Mouse (Mus musculus) lung, adult 18-20 months (tissue): ENCODE results near the gene Mkks.
A peak's percentile ranks its signal among the peaks of the same experiment; 100 is the strongest.
"Not testable (repeated sequence)": the region's sequence is repeated elsewhere in the genome, so short reads cannot be mapped to it uniquely, and the experiment has no call there.

Source experiments
- DNase-seq, 2 experiments: peaks; one replicate each; pipeline ENCODE4 v3.0.0; 2022; ENCODE audit warnings: mixed read lengths in 2 of 2

Mkks gene

GRCm38 (mm10) chr2:136891068-136891950, at the start of gene Mkks, which contains the start of the genes Slx4ip and AL731706.1:
Mkks (minus strand) TSS chr2:136891389.
Slx4ip (plus strand) TSS chr2:136891218.
AL731706.1 (minus strand) TSS chr2:136891389.
- DNase-seq, result peak; percentile 100

- no peak for DNase-seq
Observed at GRCm38 (mm10) chr2:136938249-136938648, 47.1 kb upstream of the Mkks start.

- no peak for DNase-seq
Observed at GRCm38 (mm10) chr2:136936391-136937288, 45.5 kb upstream of the Mkks start.

DNA sequence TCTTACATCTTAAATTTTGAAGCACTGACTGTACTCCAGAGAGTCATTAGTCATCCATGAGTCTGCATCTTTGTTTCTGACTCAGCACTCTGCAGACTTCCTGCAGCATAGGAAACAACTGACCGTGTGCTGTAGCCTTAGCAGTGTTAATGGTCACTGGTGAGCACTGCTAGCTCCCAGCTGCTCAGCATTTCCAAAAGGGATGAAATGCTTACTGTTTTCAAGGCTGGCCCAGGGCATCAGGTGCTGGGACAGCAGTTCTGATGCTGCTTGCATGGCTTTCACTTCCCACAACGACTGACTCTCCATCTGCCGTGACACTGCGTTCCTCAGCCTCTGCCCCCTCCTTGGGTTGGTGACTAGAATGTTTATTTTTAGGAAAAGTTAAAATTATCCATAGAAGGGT, 29.8 kb upstream of the Mkks start:
- DNase-seq, result no peak

GRCm38 (mm10) chr2:136920257-136920993, 29.2 kb upstream of the Mkks start:
- DNase-seq, result no peak

- no peak for DNase-seq
Observed at GRCm38 (mm10) chr2:136919433-136919832, 28.2 kb upstream of the Mkks start.

GRCm38 (mm10) chr2:136914334-136914902, 23.2 kb upstream of the Mkks start:
- no peak for DNase-seq

GRCm38 (mm10) chr2:136913021-136913420, 21.8 kb upstream of the Mkks start:
- peak; percentile 20 to 45 for DNase-seq

DNA sequence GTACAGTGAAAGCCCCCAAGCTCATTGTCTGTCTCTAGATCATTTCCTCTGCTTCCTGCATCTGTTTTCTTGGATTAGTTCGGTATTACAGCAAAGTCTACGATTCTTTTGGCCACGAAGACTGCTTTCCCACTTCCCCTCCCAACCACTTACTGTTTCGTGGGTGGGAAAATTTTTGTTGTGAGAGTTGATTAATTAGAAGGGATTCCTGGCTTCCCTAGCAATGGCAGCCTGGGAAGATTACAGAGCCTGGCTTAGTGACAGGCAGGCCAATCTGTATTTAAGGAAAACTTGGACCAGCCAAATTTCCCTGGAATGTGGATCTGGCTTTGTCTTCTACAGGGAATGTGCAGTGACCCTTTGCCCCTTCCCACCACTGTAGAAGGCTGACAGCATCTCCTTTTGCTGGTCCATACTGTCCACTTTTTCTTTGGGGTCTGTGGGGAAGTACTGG, 20.8 kb upstream of the Mkks start:
- DNase-seq, result no peak

DNA sequence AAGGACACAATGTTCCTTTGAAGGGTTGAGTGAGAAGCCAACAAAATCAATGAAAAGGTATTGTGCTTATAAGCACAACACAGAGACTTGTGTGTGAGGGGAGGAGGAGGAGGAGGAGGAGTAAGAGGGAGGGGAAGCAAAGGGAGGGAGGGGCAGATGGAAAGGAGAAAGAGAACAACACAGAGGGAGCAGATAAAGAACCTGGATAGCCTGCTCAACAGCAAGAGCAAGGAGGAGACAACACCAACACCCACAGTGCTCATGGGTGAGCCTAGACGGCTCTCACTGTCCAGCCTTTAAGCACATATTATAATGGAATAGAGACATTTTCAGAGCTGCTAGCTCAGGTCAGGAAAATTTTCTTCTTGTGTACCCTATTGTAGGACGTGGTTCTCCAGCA, 18.1 kb upstream of the Mkks start:
- DNase-seq, result no peak

DNA sequence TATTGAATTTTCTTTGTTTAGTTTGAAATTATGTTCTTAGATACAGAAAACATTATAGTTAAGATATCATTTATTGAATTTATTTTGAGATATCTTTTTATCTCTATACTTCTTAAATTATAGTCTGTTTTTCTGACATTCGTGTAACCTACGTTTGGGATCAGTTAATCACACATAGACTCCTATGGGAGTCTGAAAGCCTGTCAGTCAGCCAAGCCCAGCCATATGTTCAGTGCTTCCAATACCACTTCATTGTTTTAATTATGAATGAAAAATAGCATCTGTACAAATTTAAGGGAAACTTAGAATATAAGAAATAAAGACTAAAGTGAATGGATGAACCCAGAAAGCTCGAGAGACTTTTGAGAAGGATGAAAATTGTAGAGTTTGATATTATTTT, 17.4 kb upstream of the Mkks start:
- DNase-seq, result no peak

DNA sequence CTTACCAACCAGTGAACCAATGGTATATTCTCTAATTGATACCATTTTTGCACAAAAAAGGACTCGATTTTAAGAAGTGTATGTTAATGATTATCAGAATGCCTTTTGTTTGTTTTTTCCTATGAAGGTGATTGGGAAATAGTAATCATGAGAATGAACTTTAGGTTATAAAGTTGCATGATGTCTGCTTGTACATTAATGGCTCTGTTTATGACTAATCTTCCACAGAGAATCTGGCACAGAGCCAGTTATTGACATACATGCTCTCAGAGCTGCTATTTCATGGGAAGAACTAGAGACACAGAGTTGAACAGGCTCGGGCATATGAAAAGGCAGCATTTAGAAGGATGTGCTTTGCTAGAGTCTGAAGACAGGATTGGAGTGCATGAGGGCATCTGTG, 4.9 kb upstream of the Mkks start:
- DNase-seq, result no peak

GRCm38 (mm10) chr2:136894494-136894893, 3.3 kb upstream of the Mkks start:
- DNase-seq, result no peak

DNA sequence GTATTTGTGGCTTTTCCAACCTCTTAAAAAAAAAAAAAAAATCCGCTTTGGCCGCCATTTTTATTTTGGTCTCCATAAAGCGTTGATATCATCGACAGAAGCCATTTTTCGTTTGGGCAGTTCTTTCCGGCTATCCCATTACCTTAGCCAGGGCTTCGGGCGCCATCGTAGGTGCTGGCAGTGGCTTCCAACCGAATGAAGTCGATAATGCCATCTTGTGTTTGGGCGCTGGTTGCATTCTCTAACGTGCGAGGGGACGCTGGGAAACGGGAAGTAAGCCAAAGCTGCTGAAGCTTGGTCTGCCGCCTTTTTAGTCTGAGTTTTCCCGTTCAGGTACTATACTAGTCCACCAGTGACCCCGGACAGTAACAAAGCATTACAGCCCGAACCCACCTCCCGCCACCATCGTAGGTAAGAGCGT, 772 bp upstream of the Mkks start:
- DNase-seq, result peak; percentile 97 to 98

DNA sequence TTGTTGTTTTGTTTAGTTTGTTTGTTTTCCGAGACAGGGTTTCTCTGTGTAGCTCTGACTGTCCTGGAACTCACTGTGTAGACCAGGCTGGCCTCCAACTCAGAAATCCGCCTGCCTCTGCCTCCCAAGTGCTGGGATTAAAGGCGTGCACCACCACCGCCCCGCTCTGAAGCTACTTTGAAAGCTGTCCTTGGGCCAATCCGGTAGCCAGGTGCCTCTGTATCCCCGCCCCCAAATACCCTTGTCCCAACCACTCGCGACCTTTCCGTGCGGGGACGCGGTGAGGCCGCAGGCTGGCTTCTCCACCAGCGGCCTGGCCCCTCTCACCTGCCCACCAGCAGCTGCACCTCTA, 497 bp downstream of the Mkks start:
- DNase-seq, result not testable (repeated sequence)

GRCm38 (mm10) chr2:136886846-136887245, 4.3 kb downstream of the Mkks start:
- DNase-seq, result no peak

- no peak for DNase-seq
Observed at GRCm38 (mm10) chr2:136885579-136885978, 5.6 kb downstream of the Mkks start, which contains the start of gene AL731706.2. AL731706.2 (minus strand) TSS chr2:136885679.

- DNase-seq, result no peak
Observed at GRCm38 (mm10) chr2:136854543-136855388, 36.4 kb downstream of the Mkks start.

DNA sequence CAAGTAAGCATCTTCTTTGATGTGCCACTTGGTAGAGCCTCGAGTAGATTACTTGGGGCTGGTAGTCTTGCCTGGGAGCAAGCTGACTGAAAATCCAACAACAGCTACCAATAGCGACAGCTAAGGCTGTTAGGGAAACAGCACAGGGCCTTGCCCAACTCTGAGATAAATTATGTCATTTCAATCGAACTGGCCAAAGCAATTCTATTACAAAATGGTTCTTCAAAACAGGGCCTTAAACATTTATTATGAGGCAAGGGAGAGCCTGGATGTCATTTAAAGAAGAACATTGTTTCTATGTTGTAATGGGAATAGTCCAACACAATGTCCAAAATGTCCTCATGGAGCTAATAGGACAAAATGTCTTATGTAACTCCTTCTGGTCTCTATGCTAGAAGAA, 40.8 kb downstream of the Mkks start:
- DNase-seq, result no peak

GRCm38 (mm10) chr2:136837994-136838393, 53.2 kb downstream of the Mkks start:
- no peak for DNase-seq

GRCm38 (mm10) chr2:136835882-136836281, 55.3 kb downstream of the Mkks start:
- no peak for DNase-seq
